Mouse (Mus musculus) E14TG2a.4 (cell line): ENCODE data around the gene Rnf169.

Experiments
- H3K27me3 ChIP-seq: 2 replicates; pipeline ENCODE4 v1.6.1; 2014; ENCODE audit warnings: low read length, control low read depth; ENCODE audit not compliant: insufficient read depth
- H3K36me3 ChIP-seq: 2 replicates; pipeline ENCODE4 v1.6.1; 2014; ENCODE audit warnings: low read length, control low read depth; ENCODE audit not compliant: insufficient read depth
- H3K4me1 ChIP-seq: replicated peaks from 2 replicates; pipeline ENCODE4 v1.6.1; 2014; ENCODE audit warnings: low read depth, low read length, control low read depth
- H3K4me3 ChIP-seq: replicated peaks from 2 replicates; pipeline ENCODE4 v1.5.1; 2014; ENCODE audit warnings: mild to moderate bottlenecking, low read length
- H3K9me3 ChIP-seq: 2 replicates; pipeline ENCODE4 v1.6.1; 2014; ENCODE audit warnings: low read length, control low read depth
- CTCF ChIP-seq: conservative IDR thresholded peaks from 2 replicates; pipeline ENCODE4 v1.5.1; 2014; ENCODE audit warnings: low read length
- NANOG ChIP-seq: IDR thresholded peaks from 2 replicates; pipeline ENCODE4 v1.6.1; 2014; ENCODE audit warnings: borderline replicate concordance, low read length, mixed read lengths
- POU5F1 ChIP-seq: IDR thresholded peaks from 2 replicates; pipeline ENCODE4 v1.6.1; 2014; ENCODE audit warnings: low read length, borderline replicate concordance

The Rnf169 gene

DNA sequence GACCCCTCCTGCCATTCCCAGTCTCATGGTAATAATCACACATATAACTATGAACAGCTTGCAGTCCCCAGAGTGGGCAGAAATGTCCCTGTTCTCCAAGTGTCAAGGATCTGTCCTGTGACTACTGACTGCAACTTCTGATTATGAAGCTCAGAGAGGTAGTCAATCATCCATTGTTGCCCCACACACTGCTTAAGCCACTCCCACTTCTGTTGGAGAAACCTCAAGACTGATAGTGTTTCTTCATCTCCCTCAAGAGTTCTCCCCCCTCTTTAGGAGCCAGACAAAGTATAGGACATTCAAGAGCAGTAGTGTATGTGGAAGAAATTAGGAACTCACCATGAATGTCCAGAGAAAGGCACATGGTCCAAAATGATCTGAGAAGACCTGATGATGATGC, 92.5 kb downstream of the Rnf169 start:
- TF ChIP-seq POU5F1 (no peak), CTCF (no peak), NANOG (no peak)
- Histone ChIP-seq H3K27me3 (no peaks in the 10 kb centered on the region; the same call in 1 of the 2 replicates), H3K9me3 (no peaks in the 10 kb centered on the region), H3K4me3 (no peak overlapping the region), H3K4me1 (no peaks in the 10 kb centered on the region), H3K36me3 (no peaks in the 10 kb centered on the region)

GRCm38 (mm10) chr7:99887230-99887735, 93.0 kb downstream of the Rnf169 start:
- no peak for TF ChIP-seq NANOG
- no peak for TF ChIP-seq CTCF
- Histone ChIP-seq H3K27me3 (no peaks in the 10 kb centered on the region; the same call in 1 of the 2 replicates), H3K4me3 (no peak overlapping the region), H3K9me3 (no peaks in the 10 kb centered on the region), H3K4me1 (no peaks in the 10 kb centered on the region), H3K36me3 (no peaks in the 10 kb centered on the region)

DNA sequence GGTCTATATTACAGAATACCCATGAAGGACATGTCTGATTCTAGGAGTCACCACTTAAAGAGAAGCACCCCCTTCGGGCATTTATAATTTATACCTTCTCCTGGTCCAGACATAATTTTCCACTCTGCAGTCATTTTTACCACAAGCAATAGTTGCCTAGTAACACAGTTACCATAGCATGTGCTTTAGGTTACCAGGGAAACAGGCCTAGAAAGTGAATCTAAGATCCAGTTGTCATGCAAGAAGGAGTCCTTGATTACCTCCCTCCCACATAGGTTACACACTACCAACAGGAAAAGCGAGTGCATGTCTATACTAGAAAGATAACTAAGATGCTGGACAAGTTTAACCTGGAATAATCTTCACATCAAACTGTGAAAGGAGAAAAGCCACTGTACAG, 102.0 kb downstream of the Rnf169 start:
- H3K27me3 ChIP-seq, result peaks cover 2% of the 10 kb centered on the region; the same call in 1 of the 2 replicates
- H3K36me3 ChIP-seq, result no peaks in the 10 kb centered on the region
- no peaks in the 10 kb centered on the region for H3K9me3 ChIP-seq
- TF ChIP-seq NANOG, result no peak
- no peak for TF ChIP-seq CTCF
- no peak for TF ChIP-seq POU5F1
- no peak overlapping the region for H3K4me3 ChIP-seq
- no peaks in the 10 kb centered on the region for H3K4me1 ChIP-seq

GRCm38 (mm10) chr7:99876345-99876744, 103.9 kb downstream of the Rnf169 start:
- Histone ChIP-seq H3K27me3 (peaks cover 5% of the 10 kb centered on the region), H3K36me3 (no peaks in the 10 kb centered on the region), H3K9me3 (no peaks in the 10 kb centered on the region), H3K4me1 (no peaks in the 10 kb centered on the region), H3K4me3 (no peak overlapping the region)
- TF ChIP-seq POU5F1 (no peak), CTCF (peak; percentile 88), NANOG (no peak)

DNA sequence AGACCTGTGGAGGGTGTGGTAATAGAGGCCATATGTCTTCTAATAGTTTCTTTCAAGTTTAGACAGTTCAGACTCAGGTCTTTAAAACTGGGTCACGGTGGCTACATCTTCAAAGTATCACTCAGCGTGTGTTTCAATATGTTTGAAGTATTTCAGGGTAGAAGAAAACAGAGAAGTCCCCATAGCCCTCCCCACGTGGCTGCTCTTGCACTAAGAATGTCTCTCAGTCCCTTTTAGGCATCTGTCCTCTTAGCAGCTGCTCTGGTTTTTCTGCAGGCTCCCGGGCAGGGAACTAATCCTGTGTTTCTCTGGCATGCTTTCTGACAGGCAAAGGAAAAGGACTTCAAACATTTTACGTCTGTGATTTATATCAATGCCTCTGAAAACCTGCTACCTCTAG, 104.4 kb downstream of the Rnf169 start:
- H3K4me1 ChIP-seq, result no peaks in the 10 kb centered on the region
- no peaks in the 10 kb centered on the region for H3K36me3 ChIP-seq
- H3K9me3 ChIP-seq, result no peaks in the 10 kb centered on the region
- peaks cover 5% of the 10 kb centered on the region for H3K27me3 ChIP-seq
- H3K4me3 ChIP-seq, result no peak overlapping the region
- no peak for TF ChIP-seq NANOG

GRCm38 (mm10) chr7:99873965-99874364, 106.3 kb downstream of the Rnf169 start:
- TF ChIP-seq POU5F1 (no peak), NANOG (no peak), CTCF (no peak)
- Histone ChIP-seq H3K36me3 (no peaks in the 10 kb centered on the region), H3K27me3 (peaks cover 5% of the 10 kb centered on the region; the same call in 1 of the 2 replicates), H3K4me3 (no peak overlapping the region), H3K9me3 (no peaks in the 10 kb centered on the region), H3K4me1 (0 out of 2 replicates have a peak, but pooled peaks cover 4% of the 10 kb centered on the region)
